Mouse (Mus musculus) lung, postnatal 10 days (tissue): Measurements from ENCODE around the gene Def6.

Experiments used
- DNase-seq: peaks from one replicate; pipeline ENCODE4 v3.0.0; 2021

Def6 gene

DNA sequence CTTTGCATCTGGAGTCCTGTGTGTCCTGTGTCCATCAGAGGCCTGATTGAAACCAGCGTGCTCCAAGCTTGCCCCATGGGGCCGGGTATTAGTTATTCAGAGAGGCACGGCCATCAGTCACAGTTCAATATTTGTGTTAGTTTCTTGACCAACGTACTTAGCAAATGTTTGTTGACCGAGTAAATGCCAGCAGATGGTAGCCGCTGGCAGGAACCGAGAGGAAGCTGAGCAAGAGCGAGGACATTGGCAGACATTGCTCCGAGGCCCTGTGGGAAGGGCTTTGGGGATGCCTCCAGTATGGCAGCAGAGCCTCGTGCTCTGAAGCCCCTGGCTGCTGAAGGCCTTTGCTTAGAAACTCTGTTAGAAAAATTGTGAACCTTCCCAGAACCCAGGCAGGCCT lies 70.1 kb downstream of the Def6 start:
- no peak for DNase-seq

DNA sequence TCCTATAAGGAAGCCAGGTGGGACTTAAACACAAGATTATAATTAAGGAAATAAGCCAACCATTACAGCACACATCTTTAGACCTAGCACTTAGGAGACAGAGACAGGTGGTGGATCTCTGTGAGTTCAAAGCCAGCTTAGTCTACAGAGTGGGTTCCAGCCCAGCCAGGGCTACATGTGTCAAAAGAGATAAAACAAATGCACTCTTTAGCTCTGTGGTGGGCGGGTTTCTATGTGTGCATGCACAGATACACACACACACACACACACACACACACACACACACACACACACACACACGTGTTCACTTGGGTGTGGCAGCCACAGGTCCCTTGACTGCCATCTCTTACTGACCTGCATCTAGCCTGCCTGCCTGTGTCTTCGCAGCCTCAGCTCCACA lies 70.6 kb downstream of the Def6 start:
- DNase-seq, result no peak
